Mouse (Mus musculus) lung, postnatal 4 days (tissue): ENCODE measurements around the gene Lgr5.

Experiments
- DNase-seq, 2 experiments: peaks; one replicate each; pipeline ENCODE4 v3.0.0; 2021

Lgr5 gene

DNA sequence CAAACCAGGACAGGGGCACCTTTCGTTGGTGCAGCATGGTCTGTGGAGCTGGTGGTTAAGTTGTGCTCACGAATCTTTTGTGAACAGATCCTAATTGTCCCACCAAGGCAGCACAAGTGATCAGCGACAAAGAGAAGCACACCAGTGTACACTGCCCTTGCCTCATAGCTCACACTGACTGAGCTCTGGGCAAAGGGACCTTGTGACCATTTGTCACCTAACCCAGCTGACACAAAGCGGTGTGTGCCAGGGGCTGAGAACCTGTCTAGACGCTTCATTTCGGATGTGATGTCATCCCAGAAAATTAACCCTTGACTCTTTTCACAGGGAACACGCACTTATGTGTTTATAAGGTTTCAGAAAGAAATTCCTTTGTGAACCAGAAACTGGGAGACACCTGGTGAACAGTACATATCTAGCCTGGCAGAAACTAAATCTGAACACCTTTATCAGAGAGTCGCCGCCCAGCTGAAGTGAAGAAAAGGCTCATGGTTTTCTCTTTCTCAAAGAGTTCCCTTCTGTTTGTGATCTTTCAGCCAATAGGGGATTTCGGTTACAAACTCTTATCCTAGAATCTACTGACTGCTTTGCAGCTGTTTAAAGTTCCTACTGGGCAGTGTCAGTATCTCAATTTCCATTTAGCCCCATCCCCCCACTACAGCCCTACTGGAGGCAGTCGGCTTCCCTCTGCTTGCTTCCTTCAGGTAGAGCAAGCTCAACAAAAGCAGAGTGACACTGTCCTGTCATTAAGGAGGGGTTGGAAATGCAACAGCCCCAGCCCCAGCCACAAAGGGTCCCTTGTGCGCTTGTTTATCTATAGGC is 94.4 kb downstream of the Lgr5 start:
- no peak for DNase-seq

DNA sequence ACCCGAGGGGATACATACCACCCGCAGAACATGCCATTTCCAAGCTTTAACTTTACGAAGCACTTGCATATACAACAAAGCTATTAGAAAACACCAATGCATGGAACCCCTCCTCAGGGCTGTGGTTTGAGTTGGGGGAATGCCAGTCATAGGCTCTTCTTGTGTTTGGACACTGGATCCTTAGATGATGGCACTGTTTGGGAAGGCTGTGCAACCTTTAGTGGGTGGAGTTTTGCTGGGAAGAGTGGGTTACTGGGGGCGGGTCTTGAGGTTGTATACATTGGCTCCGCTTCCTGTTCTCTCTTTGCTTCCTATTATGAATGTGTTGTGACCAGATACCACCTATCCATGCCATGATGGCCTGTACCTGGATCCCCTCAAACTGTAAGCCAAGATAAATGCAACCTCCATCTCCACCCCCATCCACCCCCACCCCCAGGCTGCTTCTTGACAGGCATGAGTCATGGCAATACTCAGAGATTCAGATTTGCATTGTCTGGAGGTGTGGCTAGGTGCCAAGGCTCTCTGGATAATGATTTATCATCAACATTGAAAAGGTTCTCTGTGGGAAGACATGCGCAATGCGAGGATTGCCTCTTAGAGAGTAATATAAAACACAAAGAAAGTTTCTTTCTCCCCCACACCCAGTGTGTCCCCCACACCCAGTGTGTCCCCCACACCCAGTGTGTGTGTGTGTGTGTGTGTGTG is 95.6 kb downstream of the Lgr5 start:
- no peak for DNase-seq

DNA sequence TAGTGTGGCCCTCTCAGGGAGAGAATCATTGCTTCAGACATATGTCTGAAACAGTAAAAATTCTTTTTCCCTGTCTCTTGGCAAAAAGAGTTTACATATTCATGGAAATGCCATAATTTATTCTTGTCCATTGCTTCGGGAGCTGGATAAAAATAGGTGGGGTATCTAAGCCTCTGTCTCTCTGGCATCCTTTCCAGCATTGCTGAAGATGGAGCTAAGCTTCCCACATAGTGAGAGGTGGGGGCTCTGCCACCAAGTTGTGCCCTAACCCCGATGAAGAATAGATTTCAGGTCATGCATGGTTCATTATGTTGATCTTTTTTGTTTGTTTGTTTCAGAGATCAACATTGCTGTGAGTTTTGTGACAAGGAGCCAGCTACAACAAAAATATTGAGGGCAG is 102.0 kb downstream of the Lgr5 start:
- no peak for DNase-seq

GRCm38 (mm10) chr10:115484660-115485059 is 102.9 kb downstream of the Lgr5 start:
- DNase-seq: no peak

DNA sequence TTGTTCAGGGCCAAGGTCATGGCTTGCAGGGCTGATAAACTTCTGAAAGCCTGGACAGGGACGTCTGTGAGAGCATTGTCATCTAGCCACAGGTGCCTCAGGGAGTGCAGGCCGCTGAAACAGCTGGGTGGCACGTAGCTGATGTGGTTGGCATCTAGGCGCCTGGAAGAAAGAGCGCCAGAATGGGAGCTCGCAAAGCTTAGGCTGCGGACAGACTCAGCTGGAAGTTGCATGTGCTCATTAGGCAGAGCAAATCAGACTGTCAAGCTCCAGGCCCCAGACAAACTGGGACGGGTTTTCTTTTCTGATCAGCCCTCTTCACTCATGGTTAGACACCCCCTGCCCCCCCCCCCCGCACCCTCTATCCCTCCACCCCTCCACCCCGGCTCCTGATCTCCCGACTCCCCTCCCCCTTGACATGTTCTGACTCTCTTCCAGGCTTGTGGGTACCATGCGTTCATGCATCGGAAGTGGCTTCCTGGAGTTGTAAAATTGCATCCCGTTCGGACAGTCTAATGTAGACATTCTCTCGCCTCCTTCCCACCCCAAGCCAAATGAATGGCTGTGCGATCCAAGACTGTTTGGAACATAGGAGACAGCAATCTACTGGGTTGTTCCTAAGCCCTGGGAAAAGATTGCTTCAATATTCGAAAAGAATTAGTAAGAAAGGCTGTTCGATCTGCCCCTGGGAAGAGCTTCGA is 109.0 kb downstream of the Lgr5 start:
- no peak for DNase-seq

DNA sequence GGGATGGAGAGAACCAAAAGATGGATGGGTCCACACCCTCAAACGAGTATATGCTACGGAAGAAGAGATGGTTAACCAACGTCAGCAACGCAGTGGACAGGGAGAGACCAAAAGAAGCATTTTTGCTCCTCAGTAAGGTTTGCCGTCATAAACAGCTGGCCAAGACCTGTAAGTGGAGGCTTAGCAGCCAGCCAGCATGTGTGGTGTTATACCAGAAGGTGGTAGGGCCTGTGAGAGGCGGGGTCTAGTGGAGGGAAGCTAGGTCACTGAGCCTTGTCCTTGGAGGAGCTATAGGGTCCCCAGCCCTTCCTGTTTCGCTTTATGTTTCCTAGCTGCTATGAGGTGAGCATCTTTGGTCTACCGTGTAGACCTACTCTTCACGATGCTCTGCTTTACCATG is 111.1 kb downstream of the Lgr5 start:
- DNase-seq: no peak

DNA sequence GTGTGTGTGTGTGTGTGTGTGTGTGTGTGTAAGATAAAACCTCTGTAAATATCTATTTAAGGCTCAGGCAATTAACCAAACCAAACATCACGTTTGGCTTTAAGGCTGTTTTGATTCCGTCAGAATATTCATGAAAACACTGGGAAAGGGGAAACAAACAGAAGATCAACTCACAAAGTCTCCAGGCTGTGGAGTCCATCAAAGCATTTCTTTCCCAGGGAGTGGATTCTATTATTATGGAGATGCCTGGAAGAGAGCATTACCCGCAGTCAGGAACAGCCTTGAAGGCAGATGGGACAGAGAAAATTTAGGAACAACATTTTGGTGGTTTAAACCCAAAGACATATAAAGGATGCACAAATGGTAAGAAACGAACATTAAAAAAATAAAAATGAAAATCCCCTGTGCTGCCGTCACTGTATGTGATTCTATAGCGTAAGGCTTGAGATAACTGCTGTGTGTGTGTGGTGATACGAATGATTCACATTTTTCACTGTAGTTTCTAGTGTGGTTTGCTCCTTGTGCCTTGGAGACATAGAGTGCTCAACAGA is 112.5 kb downstream of the Lgr5 start:
- no peak for DNase-seq

DNA sequence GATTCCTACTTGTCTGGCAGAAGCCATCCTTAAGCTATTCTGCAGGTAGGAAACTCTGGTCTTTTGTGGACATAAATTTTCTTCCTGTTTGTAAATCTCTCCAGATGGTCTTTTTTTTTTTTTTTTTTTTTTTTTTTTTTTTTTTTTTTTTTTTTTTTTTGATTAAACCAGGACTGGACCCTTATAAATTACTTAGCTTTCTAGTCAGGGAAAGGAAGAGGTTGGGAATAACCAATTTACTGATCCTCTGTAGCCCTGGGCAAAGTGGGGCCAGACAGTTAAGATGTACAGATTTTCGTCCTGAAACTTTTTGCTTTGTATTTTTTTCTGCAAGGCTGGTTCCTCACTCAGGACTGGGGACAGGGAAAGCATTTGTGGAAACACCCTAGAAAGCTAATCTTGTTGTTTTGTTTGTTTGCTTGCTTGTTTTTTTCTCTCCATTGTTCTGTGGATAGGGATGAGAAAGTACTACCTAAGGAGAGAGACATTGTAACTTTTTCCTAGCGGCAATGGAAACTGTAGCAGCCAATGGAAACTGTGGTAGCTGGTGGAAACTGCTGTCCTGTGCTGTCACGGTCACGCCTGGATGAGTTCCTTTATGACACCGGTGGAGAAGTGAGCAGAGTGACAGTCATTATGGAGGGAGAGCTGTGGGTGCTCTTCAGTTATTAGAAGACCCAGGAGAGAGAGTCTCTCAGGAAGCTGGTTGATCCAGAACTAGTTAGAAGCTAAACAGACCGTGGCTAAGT is 114.2 kb downstream of the Lgr5 start:
- DNase-seq: no peak

DNA sequence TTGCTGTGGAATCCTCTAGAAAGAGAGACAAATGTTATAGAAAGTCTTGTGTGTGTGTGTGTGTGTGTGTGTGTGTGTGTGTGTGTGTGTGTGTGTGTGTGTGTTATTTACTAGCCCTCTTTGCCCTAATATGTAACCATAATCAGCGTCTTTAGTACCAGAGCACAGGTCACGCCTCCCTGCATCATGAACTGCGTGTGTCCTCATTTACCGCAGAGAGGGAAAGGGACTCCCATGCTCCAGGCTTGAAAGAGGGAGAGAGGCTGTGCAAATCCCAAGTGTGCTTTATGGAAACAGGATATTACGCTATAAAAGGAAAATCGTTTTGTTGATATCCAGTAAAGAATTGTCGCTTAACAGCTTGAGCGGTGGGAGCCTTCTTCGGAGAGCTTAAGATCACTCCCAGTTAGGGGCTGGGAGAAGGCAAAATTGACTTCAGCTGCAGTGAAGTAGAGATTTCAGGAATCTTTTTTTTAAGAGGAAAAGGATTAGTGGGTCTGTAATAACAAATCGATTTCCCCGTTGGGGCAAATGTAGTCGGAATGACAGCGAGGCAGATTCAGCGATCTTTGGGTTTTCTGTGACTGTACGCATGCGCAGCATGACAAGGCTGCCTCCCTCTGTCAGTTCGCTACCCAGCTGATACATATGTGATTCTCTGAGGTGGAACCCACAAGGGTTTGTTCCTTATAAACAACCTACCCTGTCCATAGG is 116.8 kb downstream of the Lgr5 start:
- no peak for DNase-seq

- no peak for DNase-seq
Measured at GRCm38 (mm10) chr10:115469040-115469439, 118.5 kb downstream of the Lgr5 start.

GRCm38 (mm10) chr10:115468632-115469031 is 118.9 kb downstream of the Lgr5 start:
- no peak for DNase-seq

- no peak for DNase-seq
Measured at GRCm38 (mm10) chr10:115467985-115468384, 119.6 kb downstream of the Lgr5 start.

DNA sequence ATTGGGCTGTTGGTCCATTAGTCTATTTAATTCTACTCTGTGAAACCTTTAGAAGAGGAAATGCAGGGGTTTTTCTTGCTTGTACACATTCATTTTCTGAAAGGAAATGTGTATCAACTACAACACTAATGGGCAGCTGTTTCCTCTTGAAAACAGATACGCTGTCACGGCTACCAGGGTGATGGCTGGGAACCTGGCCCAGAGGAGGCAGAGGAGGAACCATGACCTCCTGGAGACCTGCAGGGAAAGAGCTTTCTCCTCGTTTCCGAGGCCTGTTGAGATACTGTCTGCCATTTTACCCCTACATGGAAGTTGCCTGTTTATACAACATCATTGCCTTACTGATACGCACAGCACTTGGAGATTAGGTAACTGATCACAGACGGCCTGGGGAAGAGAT is 121.8 kb downstream of the Lgr5 start:
- peak in 1 of 2 experiments; percentile 35 for DNase-seq

GRCm38 (mm10) chr10:115465072-115465471 is 122.5 kb downstream of the Lgr5 start:
- no peak for DNase-seq

GRCm38 (mm10) chr10:115462646-115463045 is 124.9 kb downstream of the Lgr5 start:
- no peak for DNase-seq

DNA sequence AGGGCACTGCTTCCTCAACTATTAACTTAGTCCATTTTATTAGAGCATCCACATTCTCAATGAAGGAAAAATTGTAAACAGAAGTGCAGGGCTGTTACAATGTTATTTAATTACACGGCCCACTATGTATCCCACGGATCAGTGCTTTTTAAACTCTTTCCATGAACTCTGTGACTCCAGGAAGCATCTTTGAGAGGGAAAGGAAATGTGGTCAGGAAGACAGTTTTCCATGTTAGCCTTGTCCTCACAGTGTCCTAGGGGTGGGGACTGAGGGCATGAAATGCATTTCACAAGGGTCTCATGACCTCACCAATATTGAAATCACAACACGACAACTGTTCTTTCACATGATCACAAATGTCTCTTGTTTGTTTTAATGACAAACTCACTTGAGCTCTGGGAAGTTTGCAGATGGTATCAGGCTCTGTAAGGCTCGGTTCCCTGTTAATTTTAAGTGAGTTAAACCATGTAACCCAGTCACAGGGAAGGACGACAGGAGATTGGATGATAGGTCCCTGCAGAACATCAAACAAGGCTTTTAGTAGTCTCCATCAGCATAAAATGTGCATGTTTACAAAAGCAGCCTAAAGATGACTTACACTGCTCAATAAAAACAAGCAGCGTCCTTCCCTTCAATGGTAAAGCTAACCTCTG is 130.1 kb downstream of the Lgr5 start:
- DNase-seq: no peak

GRCm38 (mm10) chr10:115448614-115449013 is 139.0 kb downstream of the Lgr5 start:
- no peak for DNase-seq

DNA sequence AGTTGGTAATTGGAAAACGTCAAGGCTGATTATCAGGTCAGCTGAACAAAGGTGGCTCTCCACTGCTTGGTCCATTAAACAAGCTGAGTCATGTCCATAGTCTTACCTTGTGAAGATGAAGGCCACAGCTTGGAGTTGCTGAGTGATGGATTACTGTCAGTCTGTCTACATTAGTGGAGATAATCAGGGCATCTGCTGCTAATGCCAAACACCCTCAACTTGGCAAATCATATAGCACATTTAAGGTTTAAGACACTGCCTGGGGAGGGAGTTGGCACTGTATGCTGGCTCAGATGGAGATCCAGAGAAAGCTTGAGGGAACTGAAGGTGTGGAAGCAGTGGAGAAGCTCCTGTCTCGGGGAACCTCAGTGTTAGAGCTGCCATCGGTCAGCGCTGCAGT is 150.3 kb downstream of the Lgr5 start:
- no peak for DNase-seq

- DNase-seq: no peak
Measured at GRCm38 (mm10) chr10:115425351-115425750, 162.2 kb downstream of the Lgr5 start.

- no peak for DNase-seq
Measured at GRCm38 (mm10) chr10:115421976-115422375, 165.6 kb downstream of the Lgr5 start.

GRCm38 (mm10) chr10:115414056-115414455 is 173.5 kb downstream of the Lgr5 start:
- DNase-seq: no peak
